Mouse (Mus musculus) inflammation-experienced regulatory T-cells, adult 16 weeks (primary cell): ENCODE measurements around the gene Ms4a13. TPM values are rescaled to one million over a fixed set of nuclear protein-coding genes. Genes with fewer than 3 reads are reported as not detected.

Experiments
- polyA plus RNA-seq: library from polyadenylated mRNA; unstranded; fragments of 100-300 nt; shearing (Covaris generic); gene quantifications from one replicate; pipeline ENCODE4 v1.2.1, GENCODE M21; 2017

Ms4a13 gene
- polyA plus RNA-seq, result not detected

GRCm38 (mm10) chr19:11196546-11196945 lies at the start of gene Ms4a13:
Gene Ms4a13, minus strand, starts transcription at chr19:11196737.

GRCm38 (mm10) chr19:11232348-11232747 lies 35.8 kb upstream of the Ms4a13 start, which contains the start of gene Ms4a12:
Gene Ms4a12, minus strand, starts transcription at chr19:11232448.

GRCm38 (mm10) chr19:11165172-11165571 lies 31.4 kb downstream of the Ms4a13 start, which contains the start of gene 1700025F22Rik:
Gene 1700025F22Rik, minus strand, starts transcription at chr19:11165320.

GRCm38 (mm10) chr19:11130776-11131175 lies 65.8 kb downstream of the Ms4a13 start, which contains the start of gene 1700017D01Rik:
Gene 1700017D01Rik, minus strand, starts transcription at chr19:11130876.

Other genes starting within 250 kb of the Ms4a13 start
- 20.5 TPM for gene Ccdc86, start 247.5 kb downstream of the Ms4a13 start, polyA plus RNA-seq
- not detected for gene Ms4a10, start 222.1 kb downstream of the Ms4a13 start, polyA plus RNA-seq
- not detected for gene Ms4a15, start 203.5 kb downstream of the Ms4a13 start, polyA plus RNA-seq
- gene Ms4a18, start 178.7 kb downstream of the Ms4a13 start, polyA plus RNA-seq, result not detected
- 0.24 TPM for gene Ms4a8a, start 115.6 kb downstream of the Ms4a13 start, polyA plus RNA-seq
- gene 1700017D01Rik, start 65.9 kb downstream of the Ms4a13 start, polyA plus RNA-seq, result not detected
- not detected for gene 1700025F22Rik, start 31.4 kb downstream of the Ms4a13 start, polyA plus RNA-seq
- not detected for gene Ms4a12, start 35.7 kb upstream of the Ms4a13 start, polyA plus RNA-seq
- 4.5 TPM for gene Ms4a1, start 69.5 kb upstream of the Ms4a13 start, polyA plus RNA-seq
- not detected for gene Ms4a5, start 87.1 kb upstream of the Ms4a13 start, polyA plus RNA-seq
- gene Ms4a14, start 117.7 kb upstream of the Ms4a13 start, polyA plus RNA-seq, result 0.07 TPM
- 0.67 TPM for gene Ms4a7, start 139.4 kb upstream of the Ms4a13 start, polyA plus RNA-seq
- 0.72 TPM for gene Ms4a4a, start 178.8 kb upstream of the Ms4a13 start, polyA plus RNA-seq
- gene Ms4a4c, start 208.0 kb upstream of the Ms4a13 start, polyA plus RNA-seq, result 62.6 TPM
- 3,373 TPM for gene Ms4a4b, start 246.8 kb upstream of the Ms4a13 start, polyA plus RNA-seq